Mouse (Mus musculus) myocyte (in vitro differentiated cells): Measurements from ENCODE around the gene Taok2.
A peak's percentile ranks its signal among the peaks of the same experiment; 100 is the strongest.

ENCODE experiments used
- E2F4 ChIP-seq: IDR thresholded peaks from one replicate; pipeline ENCODE4 v1.6.1; 2011; ENCODE audit warnings: mild to moderate bottlenecking, control low read depth, moderate library complexity; ENCODE audit not compliant: insufficient read depth
- MAX ChIP-seq: IDR thresholded peaks from one replicate; pipeline ENCODE4 v1.6.1; 2011; ENCODE audit warnings: low read depth, mild to moderate bottlenecking, control low read depth
- MYOD1 ChIP-seq, 3 experiments: IDR thresholded peaks; one replicate each; pipeline ENCODE4 v1.6.1; 2011; ENCODE audit warnings: control low read depth in 2 of 3, low read depth in 2 of 3, mild to moderate bottlenecking in 2 of 3, moderate library complexity in 1 of 3; ENCODE audit not compliant: insufficient read length in 2 of 3, control insufficient read depth in 1 of 3
- MYOG ChIP-seq, 3 experiments: IDR thresholded peaks; one replicate each; pipeline ENCODE4 v1.6.1; 2011; ENCODE audit warnings: control low read depth in 2 of 3, low read depth in 2 of 3, mild to moderate bottlenecking in 2 of 3; ENCODE audit not compliant: insufficient read length in 2 of 3, control insufficient read depth in 1 of 3, insufficient read depth in 1 of 3
- POLR2A ChIP-seq: IDR thresholded peaks from one replicate; pipeline ENCODE4 v1.6.1; 2011; ENCODE audit warnings: low read depth, mild to moderate bottlenecking, control low read depth, moderate library complexity; ENCODE audit not compliant: insufficient read length
- REST ChIP-seq: IDR thresholded peaks from one replicate; pipeline ENCODE4 v1.6.1; 2011; ENCODE audit warnings: mild to moderate bottlenecking, control low read depth, moderate library complexity; ENCODE audit not compliant: insufficient read depth, insufficient read length
- USF1 ChIP-seq: IDR thresholded peaks from one replicate; pipeline ENCODE4 v1.6.1; 2011; ENCODE audit warnings: low read depth, mild to moderate bottlenecking, control low read depth, moderate library complexity

DNA sequence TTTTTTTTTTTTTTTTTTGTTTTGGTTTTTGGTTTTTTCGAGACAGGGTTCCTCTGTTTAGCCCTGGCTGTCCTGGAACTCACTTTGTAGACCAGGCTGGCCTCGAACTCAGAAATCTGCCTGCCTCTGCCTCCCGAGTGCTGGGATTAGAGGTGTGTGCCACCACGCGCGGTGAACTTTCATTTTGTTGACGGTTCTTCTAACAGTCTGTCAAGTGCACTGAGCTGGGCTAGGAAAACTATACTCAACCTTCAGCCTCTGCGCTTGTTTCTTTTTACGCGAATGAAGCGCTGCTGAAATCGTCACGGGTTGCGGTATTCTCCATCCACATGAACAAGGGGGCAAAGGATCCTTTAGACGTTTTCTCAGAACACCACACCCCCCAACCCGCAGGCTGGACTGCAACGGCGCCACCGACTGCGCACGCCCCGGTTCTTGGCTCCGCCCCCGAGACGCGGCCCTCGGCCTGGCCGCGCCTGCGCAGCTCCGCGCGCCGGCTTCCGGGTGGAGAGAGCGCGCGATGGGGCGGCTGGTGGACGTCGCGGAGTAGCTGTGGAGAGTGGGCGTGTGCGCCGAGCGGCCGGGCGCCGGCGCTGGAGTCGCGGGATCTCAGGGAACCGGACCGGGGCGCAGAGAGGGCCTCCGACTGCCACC lies 44.0 kb upstream of the Taok2 start, which contains the start of gene Kctd13:
- peak; percentile 67 for TF ChIP-seq POLR2A
- no peak for TF ChIP-seq REST
- no peak for TF ChIP-seq E2F4
- no peak for TF ChIP-seq USF1
- no peak for TF ChIP-seq MAX
- TF ChIP-seq MYOD1 (IDR thresholded peaks at IDR 0.05; ENCODE audit: control insufficient read depth in 1 of 3, insufficient read length in 2 of 3, low read depth in 2 of 3): peak in 1 of 3 experiments; percentile 1
- TF ChIP-seq MYOG (IDR thresholded peaks at IDR 0.05; ENCODE audit: control insufficient read depth in 1 of 3, insufficient read depth in 1 of 3, insufficient read length in 2 of 3, low read depth in 2 of 3): no peak
